Mouse (Mus musculus) hindbrain, embryonic 15.5 days (tissue): ENCODE results near the gene Fam219a. TPM values are rescaled to one million over a fixed set of nuclear protein-coding genes. Genes with fewer than 3 reads are reported as not detected.

Source experiments
- ATAC-seq: fragments of 200-750 bp; cut with Nextera tagmentation; 2 replicates; pipeline ENCODE4 v1.8.0; 2017; ENCODE audit warnings: low read depth, moderate number of reproducible peaks, moderate TSS enrichment; ENCODE audit not compliant: low FRiP score
- H3K27ac ChIP-seq: fragments of 300-500 bp; sonication (generic); replicated peaks from 2 replicates; pipeline ENCODE4 v1.5.1; 2015; ENCODE audit warnings: mild to moderate bottlenecking, inconsistent platforms
- H3K27me3 ChIP-seq: fragments of 300-500 bp; sonication (generic); 2 replicates; pipeline ENCODE4 v1.6.1; 2015; ENCODE audit warnings: control low read depth, inconsistent platforms
- H3K36me3 ChIP-seq: fragments of 300-500 bp; sonication (generic); 2 replicates; pipeline ENCODE4 v1.6.1; 2015; ENCODE audit warnings: control low read depth, inconsistent platforms
- H3K4me1 ChIP-seq: fragments of 300-500 bp; sonication (generic); replicated peaks from 2 replicates; pipeline ENCODE4 v1.6.1; 2015; ENCODE audit warnings: control low read depth, inconsistent platforms
- H3K4me2 ChIP-seq: fragments of 300-500 bp; sonication (generic); 2 replicates; pipeline ENCODE4 v1.6.1; 2015; ENCODE audit warnings: moderate library complexity, mild to moderate bottlenecking, inconsistent platforms
- H3K4me3 ChIP-seq: fragments of 300-500 bp; sonication (generic); 2 replicates; pipeline ENCODE4 v1.5.1; 2015; ENCODE audit warnings: mild to moderate bottlenecking, inconsistent platforms
- H3K9ac ChIP-seq: fragments of 300-500 bp; sonication (generic); 2 replicates; pipeline ENCODE4 v1.6.1; 2015; ENCODE audit warnings: inconsistent platforms
- H3K9me3 ChIP-seq: fragments of 300-500 bp; sonication (generic); 2 replicates; pipeline ENCODE4 v1.6.1; 2016; ENCODE audit warnings: control low read depth, inconsistent platforms
- WGBS: fragments of 180-500 bp; shearing (Covaris S2); methylation state at CpG from one replicate; pipeline ENCODE4 v1.1.7; 2015; 5-methylcytosine and 5-hydroxymethylcytosine counted together
- polyA plus RNA-seq: library from polyadenylated mRNA; unstranded; fragments of >200 nt; fragmentation: Nextera tagmentation; extraction: Ambion mirVana; gene quantifications from 2 replicates; pipeline ENCODE4 v1.2.1, GENCODE M21; 2015

Gene Fam219a
- polyA plus RNA-seq, 1 experiment from 2014 or later = 17.6 TPM

GRCm38 (mm10) chr4:41480254-41480653 lies 89.1 kb downstream of the Fam219a start:
- ATAC-seq = no peak
- H3K4me2 ChIP-seq = no peak overlapping the region
- peaks cover 6% of the 10 kb centered on the region; the same call in 1 of the 2 replicates for H3K4me1 ChIP-seq
- no peaks in the 10 kb centered on the region for H3K27me3 ChIP-seq
- 0 out of 2 replicates have a peak overlapping the region, but pooled peaks have one; percentile 32 for H3K27ac ChIP-seq
- H3K9ac ChIP-seq = no peak overlapping the region
- H3K36me3 ChIP-seq = peaks cover 10% of the 10 kb centered on the region; the same call in 1 of the 2 replicates
- 69% methylated on average over 8 of the region's 8 CpGs for WGBS
- no peak overlapping the region for H3K4me3 ChIP-seq
- H3K9me3 ChIP-seq = no peaks in the 10 kb centered on the region

- Histone ChIP-seq H3K4me2 (no peak overlapping the region), H3K36me3 (peaks cover 10% of the 10 kb centered on the region; the same call in 1 of the 2 replicates), H3K27ac (peak overlapping the region; percentile 32; the same call in 1 of the 2 replicates), H3K4me3 (no peak overlapping the region), H3K9ac (no peak overlapping the region), H3K9me3 (no peaks in the 10 kb centered on the region), H3K4me1 (peaks cover 6% of the 10 kb centered on the region; the same call in 1 of the 2 replicates), H3K27me3 (no peaks in the 10 kb centered on the region)
- no peak for ATAC-seq
- WGBS = 59% methylated on average over 1 of the region's 1 CpGs
Observed at GRCm38 (mm10) chr4:41479456-41479804, 89.9 kb downstream of the Fam219a start.

- WGBS = 64% methylated on average over 4 of the region's 4 CpGs
- no peak for ATAC-seq
- no peaks in the 10 kb centered on the region for H3K9me3 ChIP-seq
Observed at GRCm38 (mm10) chr4:41478751-41479455, 90.4 kb downstream of the Fam219a start.

GRCm38 (mm10) chr4:41477648-41478160 lies 91.6 kb downstream of the Fam219a start:
- Histone ChIP-seq H3K9ac (no peak overlapping the region), H3K27me3 (no peaks in the 10 kb centered on the region), H3K4me1 (peaks cover 6% of the 10 kb centered on the region; the same call in 1 of the 2 replicates), H3K36me3 (peaks cover 10% of the 10 kb centered on the region; the same call in 1 of the 2 replicates), H3K27ac (no peak overlapping the region), H3K4me3 (no peak overlapping the region), H3K9me3 (no peaks in the 10 kb centered on the region), H3K4me2 (no peak overlapping the region)
- WGBS = 85% methylated on average over 9 of the region's 9 CpGs
- ATAC-seq = no peak

More at GRCm38 (mm10) chr4:41478751-41479455, 90.4 kb downstream of the Fam219a start:
- Histone ChIP-seq H3K4me1 (peaks cover 6% of the 10 kb centered on the region; the same call in 1 of the 2 replicates), H3K27ac (no peak overlapping the region), H3K4me2 (no peak overlapping the region), H3K36me3 (peaks cover 10% of the 10 kb centered on the region; the same call in 1 of the 2 replicates), H3K9ac (no peak overlapping the region), H3K27me3 (no peaks in the 10 kb centered on the region), H3K4me3 (no peak overlapping the region)

GRCm38 (mm10) chr4:41471384-41471689 lies 98.0 kb downstream of the Fam219a start:
- ATAC-seq = no peak
- 93% methylated on average over 1 of the region's 1 CpGs for WGBS
- peaks cover 23% of the 10 kb centered on the region for H3K4me1 ChIP-seq

GRCm38 (mm10) chr4:41470684-41471383 lies 98.5 kb downstream of the Fam219a start:
- Histone ChIP-seq H3K9me3 (no peaks in the 10 kb centered on the region), H3K27me3 (no peaks in the 10 kb centered on the region), H3K9ac (no peak overlapping the region), H3K4me2 (no peak overlapping the region), H3K27ac (peak overlapping the region; percentile 71), H3K4me3 (no peak overlapping the region), H3K36me3 (no peaks in the 10 kb centered on the region), H3K4me1 (peaks cover 23% of the 10 kb centered on the region)
- 24% methylated on average over 5 of the region's 5 CpGs for WGBS
- ATAC-seq = peak; percentile 72

More at GRCm38 (mm10) chr4:41471384-41471689, 98.0 kb downstream of the Fam219a start:
- no peaks in the 10 kb centered on the region for H3K36me3 ChIP-seq
- no peaks in the 10 kb centered on the region for H3K27me3 ChIP-seq
- no peak overlapping the region for H3K4me3 ChIP-seq
- peak overlapping the region; percentile 66 for H3K27ac ChIP-seq
- H3K9ac ChIP-seq = no peak overlapping the region
- no peak overlapping the region for H3K4me2 ChIP-seq
- no peaks in the 10 kb centered on the region for H3K9me3 ChIP-seq

GRCm38 (mm10) chr4:41470051-41470683 lies 99.2 kb downstream of the Fam219a start:
- H3K4me2 ChIP-seq = no peak overlapping the region
- peaks cover 27% of the 10 kb centered on the region for H3K4me1 ChIP-seq
- no peak overlapping the region for H3K9ac ChIP-seq
- H3K9me3 ChIP-seq = no peaks in the 10 kb centered on the region
- no peak overlapping the region for H3K4me3 ChIP-seq
- no peaks in the 10 kb centered on the region for H3K36me3 ChIP-seq
- H3K27ac ChIP-seq = peak overlapping the region; percentile 71
- no peak for ATAC-seq
- no peaks in the 10 kb centered on the region for H3K27me3 ChIP-seq
- 53% methylated on average over 7 of the region's 7 CpGs for WGBS

- H3K27ac ChIP-seq = no peak overlapping the region
Observed at GRCm38 (mm10) chr4:41469199-41469598, 100.1 kb downstream of the Fam219a start.

GRCm38 (mm10) chr4:41468396-41469080 lies 100.8 kb downstream of the Fam219a start:
- H3K27ac ChIP-seq = no peak overlapping the region
- no peak for ATAC-seq

More at GRCm38 (mm10) chr4:41469199-41469598, 100.1 kb downstream of the Fam219a start:
- no peak overlapping the region for H3K4me3 ChIP-seq
- no peaks in the 10 kb centered on the region for H3K36me3 ChIP-seq
- no peaks in the 10 kb centered on the region for H3K27me3 ChIP-seq
- no peak overlapping the region for H3K4me2 ChIP-seq
- H3K4me1 ChIP-seq = peaks cover 27% of the 10 kb centered on the region
- no peaks in the 10 kb centered on the region for H3K9me3 ChIP-seq
- 76% methylated on average over 10 of the region's 10 CpGs for WGBS
- ATAC-seq = no peak
- no peak overlapping the region for H3K9ac ChIP-seq

More at GRCm38 (mm10) chr4:41468396-41469080, 100.8 kb downstream of the Fam219a start:
- Histone ChIP-seq H3K9me3 (no peaks in the 10 kb centered on the region), H3K4me3 (no peak overlapping the region), H3K4me2 (no peak overlapping the region), H3K4me1 (peaks cover 32% of the 10 kb centered on the region), H3K27me3 (no peaks in the 10 kb centered on the region), H3K9ac (no peak overlapping the region), H3K36me3 (no peaks in the 10 kb centered on the region)
- 52% methylated on average over 17 of the region's 17 CpGs for WGBS
